Mouse (Mus musculus) cortical plate, adult 2 months (tissue): Measurements from ENCODE around the gene Kank1. TPM values are rescaled to one million over a fixed set of nuclear protein-coding genes. Genes with fewer than 3 reads are reported as not detected.
"Not testable (repeated sequence)": the region's sequence is repeated elsewhere in the genome, so short reads cannot be mapped to it uniquely, and the experiment has no call there.

Source experiments
- H3K27ac ChIP-seq: fragments of 200-500 bp; 2 replicates; pipeline ENCODE4 v1.5.1; 2012; ENCODE audit warnings: low read length, control low read depth, inconsistent platforms; ENCODE audit not compliant: insufficient read depth
- H3K4me1 ChIP-seq: fragments of 200-500 bp; 2 replicates; pipeline ENCODE4 v1.6.1; 2011; ENCODE audit warnings: low read length; ENCODE audit not compliant: control insufficient read depth, insufficient read depth
- H3K4me3 ChIP-seq: fragments of 200-500 bp; 2 replicates; pipeline ENCODE4 v1.5.1; 2011; ENCODE audit warnings: mild to moderate bottlenecking, low read length, control low read depth; ENCODE audit not compliant: insufficient read depth
- CTCF ChIP-seq: fragments of 200-500 bp; IDR thresholded peaks from 2 replicates; pipeline ENCODE4 v1.5.1; 2011; ENCODE audit warnings: mild to moderate bottlenecking, control low read depth, low read length; ENCODE audit not compliant: insufficient read depth; ENCODE audit errors: extremely low read depth
- POLR2A ChIP-seq: fragments of 200-500 bp; IDR thresholded peaks from 2 replicates; pipeline ENCODE4 v1.6.1; 2011; ENCODE audit warnings: mild to moderate bottlenecking, low read length, control low read depth; ENCODE audit not compliant: insufficient read depth; ENCODE audit errors: extremely low read depth
- polyA plus RNA-seq: library from polyadenylated mRNA; depleted of rRNA; stranded (reverse); fragments of >200 nt; gene quantifications from 2 replicates; pipeline ENCODE4 v1.2.3, GENCODE M21; 2012; rRNA removed

Gene Kank1
- polyA plus RNA-seq, 1 experiment: 13.7 TPM

DNA sequence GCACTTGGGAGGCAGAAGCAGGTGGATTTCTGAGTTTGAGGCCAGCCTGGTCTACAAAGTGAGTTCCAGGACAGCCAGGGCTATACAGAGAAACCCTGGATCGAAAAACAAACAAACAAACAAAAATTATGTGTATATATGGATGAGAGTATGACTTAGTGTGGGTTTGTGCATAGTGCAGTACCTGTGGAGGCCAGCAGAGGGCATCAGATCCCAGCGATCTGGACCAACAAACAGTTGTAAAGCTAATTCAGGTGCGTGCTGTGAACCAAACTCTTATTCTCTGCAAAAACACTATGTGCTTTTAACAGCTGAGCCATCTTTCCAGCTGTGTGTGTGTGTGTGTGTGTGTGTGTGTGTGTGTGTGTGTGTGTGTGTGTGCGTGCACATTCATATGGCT is 239.0 kb downstream of the Kank1 start:
- not testable (repeated sequence) for H3K4me3 ChIP-seq, H3K4me1 ChIP-seq, H3K27ac ChIP-seq
- 0 out of 2 replicates have a peak, but pooled peaks have one; percentile 18 for TF ChIP-seq CTCF

DNA sequence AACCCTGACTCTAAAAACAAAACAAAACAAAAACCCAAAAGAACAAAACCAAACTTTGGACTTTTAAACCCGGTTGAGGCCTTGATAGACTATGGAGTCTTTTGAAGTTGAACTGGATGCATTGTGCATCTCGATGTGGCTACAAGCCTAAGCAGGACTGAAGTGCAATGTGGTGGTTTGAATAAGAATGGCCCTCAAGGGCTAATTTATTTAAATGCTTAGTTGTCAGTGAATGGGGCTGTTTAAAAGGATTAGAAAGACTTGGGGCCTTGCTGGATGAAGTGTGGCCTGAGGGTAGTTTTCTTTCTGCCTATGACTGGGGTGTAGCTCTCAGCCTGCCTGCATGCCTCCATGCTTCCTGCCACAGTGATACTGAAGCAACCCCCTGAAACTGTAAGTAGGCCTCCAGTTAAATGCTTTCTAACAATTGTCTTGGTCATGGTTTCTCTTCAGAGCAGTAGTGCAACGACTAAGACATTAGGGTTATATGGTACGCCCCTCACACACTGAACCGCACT is 242.4 kb downstream of the Kank1 start:
- TF ChIP-seq POLR2A: no peak
- Histone ChIP-seq H3K4me1 (no peaks in the 10 kb centered on the region), H3K27ac (no peak overlapping the region), H3K4me3 (no peak overlapping the region)

- H3K4me1 ChIP-seq: no peaks in the 10 kb centered on the region
- TF ChIP-seq POLR2A (no peak), CTCF (no peak)
- H3K4me3 ChIP-seq: no peak overlapping the region
- H3K27ac ChIP-seq: no peak overlapping the region
Measured at GRCm38 (mm10) chr19:25480820-25481219, 244.0 kb downstream of the Kank1 start.

Other genes with a start within 250 kb of the Kank1 start
- 1.7 TPM in 2 replicates for gene Dock8, start 237.4 kb upstream of the Kank1 start, polyA plus RNA-seq